Mouse (Mus musculus) heart, postnatal 0 days (tissue): ENCODE measurements at regions not wholly inside any gene's neighbourhood (a gene's known extent, or its start where the extent isn't known, plus 50 kb on each side); places are given as distances from the start of the nearest gene placed in this dataset.

Source experiments
- ATAC-seq: fragments of 200-750 bp; cut with Nextera tagmentation; 2 replicates; pipeline ENCODE4 v1.8.0; 2017; ENCODE audit warnings: low read depth, moderate number of reproducible peaks, moderate library complexity; ENCODE audit not compliant: insufficient read depth
- DNase-seq: peaks from one replicate; pipeline ENCODE4 v3.0.0-alpha.2; 2016; ENCODE audit warnings: low spot score
- H3K27ac ChIP-seq: fragments of 300-500 bp; sonication (generic); 2 replicates; pipeline ENCODE4 v1.5.1; 2014; ENCODE audit warnings: low read depth, mild to moderate bottlenecking
- H3K27me3 ChIP-seq: fragments of 300-500 bp; sonication (generic); 2 replicates; pipeline ENCODE4 v1.6.1; 2014; ENCODE audit warnings: low read length, mixed read lengths; ENCODE audit not compliant: control insufficient read depth, insufficient read depth
- H3K36me3 ChIP-seq: fragments of 300-500 bp; sonication (generic); replicated peaks from 2 replicates; pipeline ENCODE4 v1.6.1; 2014; ENCODE audit warnings: low read length, mixed read lengths; ENCODE audit not compliant: control insufficient read depth, insufficient read depth
- H3K4me1 ChIP-seq: fragments of 300-500 bp; sonication (generic); 2 replicates; pipeline ENCODE4 v1.6.1; 2014; ENCODE audit warnings: antibody characterized with exemption; ENCODE audit not compliant: control insufficient read depth, insufficient read depth
- H3K4me2 ChIP-seq: fragments of 300-500 bp; sonication (generic); 2 replicates; pipeline ENCODE4 v1.6.1; 2014; ENCODE audit warnings: low read depth, mild to moderate bottlenecking, low read length, moderate library complexity
- H3K4me3 ChIP-seq: fragments of 300-500 bp; sonication (generic); 2 replicates; pipeline ENCODE4 v1.5.1; 2014; ENCODE audit warnings: low read depth, low read length
- H3K9ac ChIP-seq: fragments of 300-500 bp; sonication (generic); replicated peaks from 2 replicates; pipeline ENCODE4 v1.6.1; 2014; ENCODE audit warnings: low read depth, low read length, mixed read lengths
- H3K9me3 ChIP-seq: fragments of 300-500 bp; sonication (generic); replicated peaks from 2 replicates; pipeline ENCODE4 v1.6.1; 2016; ENCODE audit warnings: low read length; ENCODE audit not compliant: control insufficient read depth
- CTCF ChIP-seq: IDR thresholded peaks from 2 replicates; pipeline ENCODE4 v1.5.1; 2016; ENCODE audit warnings: antibody characterized with exemption, control low read depth, low read depth
- EP300 ChIP-seq: IDR thresholded peaks from 2 replicates; pipeline ENCODE4 v1.6.1; 2016; ENCODE audit warnings: antibody characterized with exemption, low read depth
- WGBS: fragments of 180-500 bp; shearing (Covaris S2); extraction: QIAGEN DNeasy Blood & Tissue Kit; methylation state at CpG from one replicate; pipeline ENCODE4 v1.1.7; 2014; 5-methylcytosine and 5-hydroxymethylcytosine counted together

- DNase-seq: no peak
- Histone ChIP-seq H3K4me1 (no peaks in the 10 kb centered on the region), H3K4me2 (no peak overlapping the region), H3K36me3 (no peaks in the 10 kb centered on the region), H3K9me3 (0 out of 2 replicates have a peak, but pooled peaks cover 5% of the 10 kb centered on the region), H3K27ac (no peak overlapping the region), H3K4me3 (no peak overlapping the region), H3K9ac (no peak overlapping the region), H3K27me3 (no peaks in the 10 kb centered on the region)
- ATAC-seq: no peak
- TF ChIP-seq CTCF (no peak), EP300 (no peak)
- WGBS: 67% methylated on average over 3 of the region's 3 CpGs
These were observed 53.9 kb upstream of the Maml3 start for GRCm38 (mm10) chr3:52158788-52159260.

GRCm38 (mm10) chr3:52161688-52162087 lies 56.8 kb upstream of the Maml3 start:
- Histone ChIP-seq H3K4me3 (no peak overlapping the region), H3K27ac (no peak overlapping the region), H3K9me3 (no peaks in the 10 kb centered on the region), H3K36me3 (no peaks in the 10 kb centered on the region), H3K9ac (no peak overlapping the region), H3K27me3 (no peaks in the 10 kb centered on the region), H3K4me1 (no peaks in the 10 kb centered on the region), H3K4me2 (no peak overlapping the region)
- DNase-seq (no peak), ATAC-seq (no peak)
- TF ChIP-seq EP300 (no peak), CTCF (no peak)
- 36% methylated on average over 3 of the region's 3 CpGs for WGBS

- Histone ChIP-seq H3K27ac (no peak overlapping the region), H3K9me3 (no peaks in the 10 kb centered on the region), H3K4me2 (no peak overlapping the region), H3K27me3 (no peaks in the 10 kb centered on the region), H3K4me1 (no peaks in the 10 kb centered on the region), H3K4me3 (no peak overlapping the region), H3K9ac (no peak overlapping the region), H3K36me3 (no peaks in the 10 kb centered on the region)
- no peak for DNase-seq
- TF ChIP-seq EP300 (no peak), CTCF (no peak)
- WGBS: 71% methylated on average over 16 of the region's 16 CpGs
- no peak for ATAC-seq
These were observed 59.1 kb upstream of the Maml3 start for GRCm38 (mm10) chr3:52163990-52164389.

- H3K4me3 ChIP-seq: no peak overlapping the region
- TF ChIP-seq CTCF: no peak
- no peak for TF ChIP-seq EP300
- WGBS: 89% methylated on average over 7 of the region's 7 CpGs
- no peaks in the 10 kb centered on the region for H3K4me1 ChIP-seq
- no peak overlapping the region for H3K9ac ChIP-seq
- H3K27ac ChIP-seq: no peak overlapping the region
- no peaks in the 10 kb centered on the region for H3K36me3 ChIP-seq
- H3K4me2 ChIP-seq: no peak overlapping the region
- ATAC-seq (no peak), DNase-seq (no peak)
- no peaks in the 10 kb centered on the region for H3K9me3 ChIP-seq
- no peaks in the 10 kb centered on the region for H3K27me3 ChIP-seq
These were observed 62.5 kb upstream of the Maml3 start for GRCm38 (mm10) chr3:52167420-52167819.

GRCm38 (mm10) chr3:52170847-52171246 lies 66.0 kb upstream of the Maml3 start:
- DNase-seq: no peak
- TF ChIP-seq CTCF (no peak), EP300 (no peak)
- no peak overlapping the region for H3K4me2 ChIP-seq
- ATAC-seq: no peak
- WGBS: 81% methylated on average over 7 of the region's 7 CpGs
- H3K4me1 ChIP-seq: no peaks in the 10 kb centered on the region
- no peak overlapping the region for H3K9ac ChIP-seq
- no peaks in the 10 kb centered on the region for H3K36me3 ChIP-seq
- H3K27ac ChIP-seq: no peak overlapping the region
- H3K4me3 ChIP-seq: no peak overlapping the region
- no peaks in the 10 kb centered on the region for H3K27me3 ChIP-seq
- H3K9me3 ChIP-seq: no peaks in the 10 kb centered on the region

GRCm38 (mm10) chr3:52171303-52171702 lies 66.4 kb upstream of the Maml3 start:
- WGBS: 84% methylated on average over 5 of the region's 5 CpGs
- Histone ChIP-seq H3K36me3 (no peaks in the 10 kb centered on the region), H3K4me1 (no peaks in the 10 kb centered on the region), H3K4me3 (no peak overlapping the region), H3K27me3 (no peaks in the 10 kb centered on the region), H3K9ac (no peak overlapping the region), H3K27ac (no peak overlapping the region), H3K9me3 (no peaks in the 10 kb centered on the region), H3K4me2 (no peak overlapping the region)
- no peak for DNase-seq
- ATAC-seq: no peak
- no peak for TF ChIP-seq CTCF
- TF ChIP-seq EP300: no peak
